Mouse (Mus musculus): ENCODE data around the gene Itprid2. TPM values are rescaled to one million over a fixed set of nuclear protein-coding genes. Genes with fewer than 3 reads are reported as not detected.

Itprid2 gene
- polyA plus RNA-seq, 1 experiment, result 22.8 TPM

- TF ChIP-seq POLR2A (IDR thresholded peaks at IDR 0.05; ENCODE audit: low read depth, low read length), result no peak
- no peak for TF ChIP-seq CTCF (conservative IDR thresholded peaks at IDR 0.05; ENCODE audit: insufficient read depth, insufficient read length, low read depth, low read length)
- no peak overlapping the region for H3K27ac ChIP-seq (ENCODE audit: insufficient read depth, low read depth, low read length)
- H3K36me3 ChIP-seq (ENCODE audit: control insufficient read depth, insufficient read depth, low read length), result no peaks in the 10 kb centered on the region
- no peak overlapping the region for H3K4me3 ChIP-seq (ENCODE audit: insufficient read depth, low read depth, low read length)
- DNase-seq, result no peak
- no peaks in the 10 kb centered on the region for H3K27me3 ChIP-seq (replicated peaks; ENCODE audit: control insufficient read depth, insufficient read depth, low read length)
- H3K4me1 ChIP-seq (ENCODE audit: control insufficient read depth, insufficient read depth, low read length), result no peaks in the 10 kb centered on the region
- 41% methylated on average over 3 of the region's 3 CpGs for WGBS
These were observed 55.7 kb downstream of the Itprid2 start for GRCm38 (mm10) chr2:79690838-79691237.

- TF ChIP-seq CTCF (conservative IDR thresholded peaks at IDR 0.05; ENCODE audit: insufficient read depth, insufficient read length, low read depth, low read length) (no peak), POLR2A (IDR thresholded peaks at IDR 0.05; ENCODE audit: low read depth, low read length) (no peak)
- Histone ChIP-seq H3K27me3 (replicated peaks; ENCODE audit: control insufficient read depth, insufficient read depth, low read length) (no peaks in the 10 kb centered on the region), H3K36me3 (ENCODE audit: control insufficient read depth, insufficient read depth, low read length) (no peaks in the 10 kb centered on the region), H3K4me3 (ENCODE audit: insufficient read depth, low read depth, low read length) (no peak overlapping the region), H3K4me1 (ENCODE audit: control insufficient read depth, insufficient read depth, low read length) (no peaks in the 10 kb centered on the region), H3K27ac (ENCODE audit: insufficient read depth, low read depth, low read length) (no peak overlapping the region)
- WGBS, result 81% methylated on average over 4 of the region's 4 CpGs
- no peak for DNase-seq
These were observed 60.0 kb downstream of the Itprid2 start for GRCm38 (mm10) chr2:79695190-79695589.

- H3K4me1 ChIP-seq (ENCODE audit: control insufficient read depth, insufficient read depth, low read length), result no peaks in the 10 kb centered on the region
- WGBS, result 81% methylated on average over 12 of the region's 12 CpGs
- no peak overlapping the region for H3K27ac ChIP-seq (ENCODE audit: insufficient read depth, low read depth, low read length)
- no peak overlapping the region for H3K4me3 ChIP-seq (ENCODE audit: insufficient read depth, low read depth, low read length)
- DNase-seq, result no peak
- TF ChIP-seq POLR2A (IDR thresholded peaks at IDR 0.05; ENCODE audit: low read depth, low read length), result no peak
- no peaks in the 10 kb centered on the region for H3K36me3 ChIP-seq (ENCODE audit: control insufficient read depth, insufficient read depth, low read length)
- no peaks in the 10 kb centered on the region for H3K27me3 ChIP-seq (replicated peaks; ENCODE audit: control insufficient read depth, insufficient read depth, low read length)
These were observed 60.8 kb downstream of the Itprid2 start for GRCm38 (mm10) chr2:79695939-79696338.

GRCm38 (mm10) chr2:79696478-79697230, 61.5 kb downstream of the Itprid2 start:
- Histone ChIP-seq H3K36me3 (ENCODE audit: control insufficient read depth, insufficient read depth, low read length) (no peaks in the 10 kb centered on the region), H3K4me1 (ENCODE audit: control insufficient read depth, insufficient read depth, low read length) (no peaks in the 10 kb centered on the region), H3K27me3 (replicated peaks; ENCODE audit: control insufficient read depth, insufficient read depth, low read length) (no peaks in the 10 kb centered on the region), H3K27ac (ENCODE audit: insufficient read depth, low read depth, low read length) (no peak overlapping the region), H3K4me3 (ENCODE audit: insufficient read depth, low read depth, low read length) (no peak overlapping the region)
- TF ChIP-seq CTCF (conservative IDR thresholded peaks at IDR 0.05; ENCODE audit: insufficient read depth, insufficient read length, low read depth, low read length) (no peak), POLR2A (IDR thresholded peaks at IDR 0.05; ENCODE audit: low read depth, low read length) (no peak)
- WGBS, result 85% methylated on average over 10 of the region's 10 CpGs
- DNase-seq, result no peak

- Histone ChIP-seq H3K36me3 (ENCODE audit: control insufficient read depth, insufficient read depth, low read length) (no peaks in the 10 kb centered on the region), H3K27ac (ENCODE audit: insufficient read depth, low read depth, low read length) (no peak overlapping the region), H3K27me3 (replicated peaks; ENCODE audit: control insufficient read depth, insufficient read depth, low read length) (no peaks in the 10 kb centered on the region), H3K4me1 (ENCODE audit: control insufficient read depth, insufficient read depth, low read length) (no peaks in the 10 kb centered on the region), H3K4me3 (ENCODE audit: insufficient read depth, low read depth, low read length) (no peak overlapping the region)
- TF ChIP-seq CTCF (conservative IDR thresholded peaks at IDR 0.05; ENCODE audit: insufficient read depth, insufficient read length, low read depth, low read length) (no peak), POLR2A (IDR thresholded peaks at IDR 0.05; ENCODE audit: low read depth, low read length) (no peak)
- WGBS, result 71% methylated on average over 2 of the region's 2 CpGs
- no peak for DNase-seq
These were observed 63.0 kb downstream of the Itprid2 start for GRCm38 (mm10) chr2:79698166-79698565.

- no peaks in the 10 kb centered on the region for H3K36me3 ChIP-seq (ENCODE audit: control insufficient read depth, insufficient read depth, low read length)
These were observed 69.6 kb downstream of the Itprid2 start for GRCm38 (mm10) chr2:79704773-79705172.

GRCm38 (mm10) chr2:79707575-79707974, 72.4 kb downstream of the Itprid2 start, which contains the start of gene Ppp1r1c:
Gene Ppp1r1c, plus strand, starts transcription at chr2:79707780.
- DNase-seq, result no peak
- no peaks in the 10 kb centered on the region for H3K36me3 ChIP-seq (ENCODE audit: control insufficient read depth, insufficient read depth, low read length)
- no peak within 1 kb of the TSS for H3K27ac ChIP-seq (ENCODE audit: insufficient read depth, low read depth, low read length)
- H3K4me3 ChIP-seq (ENCODE audit: insufficient read depth, low read depth, low read length), result no peak within 1 kb of the TSS
- no peaks in the 10 kb centered on the region for H3K27me3 ChIP-seq (replicated peaks; ENCODE audit: control insufficient read depth, insufficient read depth, low read length)
- no peak for TF ChIP-seq CTCF (conservative IDR thresholded peaks at IDR 0.05; ENCODE audit: insufficient read depth, insufficient read length, low read depth, low read length)
- no peak for TF ChIP-seq POLR2A (IDR thresholded peaks at IDR 0.05; ENCODE audit: low read depth, low read length)
- H3K4me1 ChIP-seq (ENCODE audit: control insufficient read depth, insufficient read depth, low read length), result no peaks in the 10 kb centered on the region; the same call in 1 of the 2 replicates
- WGBS, result 86% methylated on average over 6 of the region's 6 CpGs

More at GRCm38 (mm10) chr2:79704773-79705172, 69.6 kb downstream of the Itprid2 start:
- Histone ChIP-seq H3K27me3 (replicated peaks; ENCODE audit: control insufficient read depth, insufficient read depth, low read length) (no peaks in the 10 kb centered on the region), H3K4me3 (ENCODE audit: insufficient read depth, low read depth, low read length) (no peak overlapping the region), H3K4me1 (ENCODE audit: control insufficient read depth, insufficient read depth, low read length) (no peaks in the 10 kb centered on the region; the same call in 1 of the 2 replicates), H3K27ac (ENCODE audit: insufficient read depth, low read depth, low read length) (no peak overlapping the region)
- DNase-seq, result no peak
- TF ChIP-seq POLR2A (IDR thresholded peaks at IDR 0.05; ENCODE audit: low read depth, low read length) (no peak), CTCF (conservative IDR thresholded peaks at IDR 0.05; ENCODE audit: insufficient read depth, insufficient read length, low read depth, low read length) (no peak)
- WGBS, result 82% methylated on average over 2 of the region's 2 CpGs

Data from kidney, adult 2 months (tissue).